Mouse (Mus musculus) left cerebral cortex, adult 6 months (tissue): ENCODE data around the gene Gm42906. TPM values are rescaled to one million over a fixed set of nuclear protein-coding genes. Genes with fewer than 3 reads are reported as not detected.

Experiments
- long read RNA-seq, 2 experiments: library from polyadenylated mRNA; unstranded; transcript quantifications; one replicate each; pipeline ENCODE4 v2.0.0; 2019 to 2020
- polyA plus RNA-seq: library from polyadenylated mRNA; unstranded; fragments of <200 nt; fragmentation: Nextera tagmentation; gene quantifications from 2 replicates; pipeline ENCODE4 v1.2.3, GENCODE M21; 2021

Gene Gm42906
- not detected in 2 replicates for polyA plus RNA-seq
- long read RNA-seq, experiment 1, partial matches to known transcripts, result 0 of 3 reads
- long read RNA-seq, experiment 1, other reads (novel, unspliced or antisense), result 3 of 3 reads
- long read RNA-seq, experiment 2, result 0 reads

GRCm38 (mm10) chr5:151428113-151428756 lies at the start of gene Gm42906:
Gene Gm42906, minus strand, starts transcription at chr5:151428163.

GRCm38 (mm10) chr5:151233400-151234031 lies 194.4 kb downstream of the Gm42906 start, which contains the start of gene Stard13:
Gene Stard13, minus strand, starts transcription at chr5:151233836.

Other genes with a start within 250 kb of the Gm42906 start
- gene Stard13, start 194.3 kb downstream of the Gm42906 start, polyA plus RNA-seq, result 2.5 and 2.8 TPM in 2 replicates
- gene Vmn2r18, start 177.9 kb upstream of the Gm42906 start, polyA plus RNA-seq, result not detected in 2 replicates
- 9.5 and 12.4 TPM in 2 replicates for gene Rfc3, start 223.1 kb upstream of the Gm42906 start, polyA plus RNA-seq